Mouse (Mus musculus) right cerebral cortex, postnatal 25 days (tissue): ENCODE data around the gene Rbfox3.

Experiments
- DNase-seq: peaks from one replicate; pipeline ENCODE4 v3.0.0; 2022

The Rbfox3 gene

DNA sequence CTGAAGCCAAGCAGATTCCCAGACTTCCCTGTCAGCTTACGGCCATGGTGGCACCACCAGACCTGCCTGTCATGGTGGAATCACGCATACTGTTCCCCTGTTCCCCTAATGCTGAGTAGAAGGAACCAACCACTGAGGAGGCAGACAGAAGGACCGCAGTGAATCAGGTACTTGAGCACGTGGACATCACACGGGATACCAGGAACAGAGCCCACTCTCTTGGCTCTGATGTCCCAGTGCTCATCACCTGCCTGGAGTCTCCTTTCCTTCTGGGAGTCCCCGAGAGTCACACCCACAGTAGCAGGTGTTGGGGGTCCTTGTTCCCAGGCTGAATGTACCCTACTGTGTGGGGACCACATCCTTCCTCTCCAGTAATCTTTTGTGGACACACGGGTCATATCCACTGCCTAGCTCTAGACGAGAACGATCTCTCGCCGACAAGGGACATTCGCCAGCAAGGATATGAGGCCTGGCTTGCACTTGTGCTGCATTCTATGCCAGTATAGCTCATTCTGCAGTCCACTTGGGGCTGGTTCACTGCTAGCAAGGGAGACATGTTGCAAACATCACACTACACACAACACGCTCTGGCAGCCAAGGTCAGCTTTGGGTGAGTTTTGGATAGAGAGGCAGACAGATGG lies 32.7 kb downstream of the Rbfox3 start:
- DNase-seq, result no peak

DNA sequence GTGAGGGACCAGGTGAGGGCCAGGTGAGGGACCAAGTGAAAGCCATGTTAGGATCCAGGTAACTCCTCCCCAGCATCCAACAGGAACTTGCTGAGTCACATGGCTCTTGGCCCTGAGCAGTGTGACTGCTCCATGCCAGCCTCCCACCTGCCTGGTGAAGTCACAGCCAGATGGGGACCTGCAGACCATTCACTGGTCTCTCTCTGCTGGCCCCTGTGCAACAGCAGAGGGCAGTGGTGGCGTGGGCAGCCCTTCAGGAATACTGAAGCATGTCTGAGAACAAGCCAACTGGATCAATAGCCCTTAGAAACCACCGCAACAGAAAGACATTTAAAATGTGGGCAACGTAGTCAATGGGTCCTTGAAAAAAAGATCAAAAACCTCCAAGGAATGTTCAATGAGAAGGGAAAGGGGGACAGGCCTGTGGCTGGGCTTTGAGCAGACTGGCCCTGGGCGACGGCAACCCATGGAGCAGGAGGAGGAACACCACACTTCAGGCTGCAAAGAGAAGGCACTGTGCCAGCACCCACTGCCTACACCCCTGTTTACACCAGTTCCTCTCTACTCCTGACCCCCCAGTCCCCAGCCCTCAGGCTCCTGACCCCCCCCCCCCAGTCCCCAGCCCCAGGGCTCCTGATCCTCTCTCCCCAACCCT lies 36.0 kb downstream of the Rbfox3 start:
- DNase-seq, result no peak

DNA sequence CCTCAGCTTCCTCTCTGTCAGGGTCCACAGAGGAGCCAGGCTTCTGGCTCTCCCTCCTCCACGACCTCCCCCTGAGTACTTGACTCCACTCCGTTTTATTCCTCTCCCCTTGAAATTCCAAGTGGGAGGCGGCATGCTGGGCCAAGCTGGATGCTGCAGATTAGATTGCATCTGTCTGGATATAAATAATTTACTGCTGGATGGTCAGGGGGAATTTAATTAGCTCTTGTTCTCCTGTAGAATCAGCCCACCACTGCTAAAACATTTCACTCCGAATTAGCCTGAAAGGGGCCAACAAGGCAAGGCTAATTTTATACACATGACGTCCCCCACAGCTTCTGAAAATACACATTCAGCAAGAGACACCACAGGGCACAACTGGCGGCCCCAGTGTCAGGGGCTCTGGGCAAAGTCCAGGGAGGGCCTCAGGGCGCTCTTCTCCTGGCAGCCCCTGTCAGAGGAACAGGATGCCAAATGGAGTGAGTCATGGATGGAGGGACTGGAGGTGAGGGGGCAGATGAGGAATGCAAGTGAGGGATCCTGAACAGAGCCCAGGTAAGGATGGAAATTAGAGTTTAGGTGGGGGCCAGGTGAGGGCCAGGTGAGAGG lies 36.8 kb downstream of the Rbfox3 start:
- no peak for DNase-seq

- DNase-seq, result no peak
Measured at GRCm38 (mm10) chr11:118874022-118874421, 37.4 kb downstream of the Rbfox3 start.

GRCm38 (mm10) chr11:118871527-118871926 lies 39.9 kb downstream of the Rbfox3 start:
- no peak for DNase-seq

DNA sequence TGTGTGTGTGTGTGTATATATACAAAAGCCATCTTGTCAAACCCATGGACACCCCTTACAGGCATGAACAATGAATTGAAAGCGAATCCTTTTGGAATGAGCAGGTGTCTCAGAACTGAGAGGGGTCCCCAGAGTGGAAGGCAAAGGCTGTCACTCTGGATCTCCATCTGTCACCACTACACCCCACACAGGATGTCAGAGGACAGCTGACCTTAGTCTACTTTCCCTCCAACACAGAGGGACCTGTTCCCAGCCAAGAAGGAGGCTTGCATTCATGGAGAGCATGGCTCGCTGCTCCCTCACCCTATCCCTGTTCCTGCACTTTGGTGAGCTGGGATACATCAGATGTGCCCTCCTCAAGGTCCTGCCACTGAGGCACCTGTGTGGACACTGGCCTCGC lies 48.0 kb downstream of the Rbfox3 start:
- DNase-seq, result no peak

DNA sequence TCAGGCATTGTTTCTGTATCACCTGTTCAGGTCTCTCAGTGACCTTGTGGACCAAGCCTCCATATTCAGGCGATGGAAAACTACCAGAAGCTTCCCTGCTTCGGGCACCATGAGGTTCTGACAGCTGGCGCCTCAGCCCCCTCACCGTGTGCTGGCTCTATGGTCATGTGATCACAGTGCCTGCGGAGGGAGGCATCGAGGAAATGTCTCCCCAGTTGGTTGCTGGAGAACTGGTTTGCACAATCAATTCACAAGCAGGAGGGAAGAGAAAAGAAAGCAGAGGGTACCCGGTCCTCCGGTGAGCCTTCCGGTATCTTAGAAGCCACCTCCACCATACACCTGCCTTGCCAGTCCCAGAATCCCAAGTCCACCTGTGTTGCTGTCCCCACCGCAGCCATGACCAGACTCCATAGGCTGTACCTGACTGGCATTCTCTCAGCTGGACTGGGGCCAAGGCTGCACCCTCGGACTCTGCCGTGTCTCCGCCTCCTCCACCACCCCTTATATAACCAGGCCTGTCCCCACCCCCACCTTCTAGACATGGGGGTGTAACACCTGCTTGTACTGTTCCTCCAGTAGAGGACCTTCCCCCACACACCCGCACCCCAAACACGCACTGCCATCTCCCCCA lies 49.5 kb downstream of the Rbfox3 start:
- peak; percentile 73 for DNase-seq

- no peak for DNase-seq
Measured at GRCm38 (mm10) chr11:118861246-118861645, 50.2 kb downstream of the Rbfox3 start.

GRCm38 (mm10) chr11:118860812-118861211 lies 50.6 kb downstream of the Rbfox3 start:
- no peak for DNase-seq

GRCm38 (mm10) chr11:118859839-118860238 lies 51.6 kb downstream of the Rbfox3 start:
- DNase-seq, result no peak

DNA sequence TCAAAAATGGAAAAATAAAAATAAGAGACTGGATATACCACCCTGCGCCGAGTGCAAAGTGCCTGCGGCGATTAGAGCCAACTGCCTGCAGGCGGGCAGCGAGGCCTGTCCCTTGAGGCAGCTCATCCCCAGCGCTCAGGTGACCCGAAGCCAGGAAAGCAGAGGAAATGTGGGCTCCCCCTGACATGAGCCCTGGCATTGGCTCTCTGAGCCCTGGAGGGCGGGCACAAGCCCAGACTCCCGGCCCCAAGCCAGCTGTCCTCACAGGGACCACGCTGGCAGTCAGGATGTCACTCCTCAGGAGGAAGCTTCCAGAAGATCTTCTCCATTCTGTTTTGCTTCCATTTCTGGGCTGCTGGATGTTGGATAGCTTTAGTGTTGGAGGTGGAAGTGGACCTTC lies 53.1 kb downstream of the Rbfox3 start:
- no peak for DNase-seq

DNA sequence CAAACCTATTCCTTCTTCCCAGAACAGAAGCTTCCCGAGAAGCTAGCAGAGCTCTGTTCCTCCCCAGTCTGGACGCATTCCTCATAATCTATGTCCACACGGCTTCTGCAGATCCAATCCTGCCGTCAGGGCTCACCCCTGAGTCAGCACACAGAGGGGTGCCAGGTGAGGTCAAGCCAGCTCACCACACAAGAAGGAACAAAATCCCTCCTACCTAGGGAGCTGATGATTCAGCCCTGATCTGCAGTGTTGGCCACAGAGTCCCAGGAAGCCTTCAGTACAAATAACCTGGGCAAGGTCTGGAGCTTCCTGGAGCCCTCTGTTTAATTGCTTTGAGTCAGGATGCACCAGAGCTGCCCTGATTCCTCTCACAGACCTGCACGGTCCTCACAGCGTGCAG lies 60.0 kb downstream of the Rbfox3 start:
- DNase-seq, result no peak

DNA sequence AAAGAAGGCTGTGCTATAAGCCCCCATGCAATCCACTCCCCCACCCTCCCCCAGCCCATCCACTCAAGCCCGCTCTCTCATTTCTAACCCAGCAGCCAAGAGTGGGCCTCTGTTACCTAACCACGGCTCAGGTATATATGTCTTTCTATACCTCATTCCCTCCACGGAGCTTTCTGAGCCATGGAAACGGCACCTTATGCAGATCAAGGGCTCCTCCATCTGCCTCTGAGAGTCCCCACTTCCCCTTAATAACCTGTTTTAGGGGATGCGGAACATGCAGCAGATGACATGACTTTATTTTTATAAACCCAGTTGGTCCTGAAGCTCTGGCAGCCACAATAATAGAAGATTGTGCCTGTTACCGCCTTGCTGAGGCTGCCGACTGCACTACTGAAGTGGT lies 63.4 kb downstream of the Rbfox3 start:
- DNase-seq, result no peak

DNA sequence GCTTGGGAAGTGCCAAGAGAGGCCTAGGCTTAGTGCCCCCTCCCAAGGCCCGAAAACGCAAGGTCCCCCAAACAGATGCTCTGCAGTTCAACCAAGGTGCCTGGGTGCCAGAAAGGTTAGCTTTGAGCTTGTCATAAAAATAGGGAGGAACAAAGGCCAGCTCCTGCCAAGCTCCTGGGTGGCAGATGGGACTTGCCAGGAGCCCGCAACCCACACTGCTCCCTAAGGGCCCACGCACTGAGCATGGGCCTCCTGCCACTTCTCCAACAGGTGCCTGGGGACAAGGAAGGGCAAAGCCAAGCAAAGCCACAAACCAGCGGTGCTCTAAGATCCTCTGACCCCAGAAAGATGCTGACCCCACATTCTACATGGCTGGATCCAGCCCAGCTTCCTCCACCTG lies 70.4 kb downstream of the Rbfox3 start:
- no peak for DNase-seq

GRCm38 (mm10) chr11:118838167-118838566 lies 73.2 kb downstream of the Rbfox3 start:
- DNase-seq, result no peak

DNA sequence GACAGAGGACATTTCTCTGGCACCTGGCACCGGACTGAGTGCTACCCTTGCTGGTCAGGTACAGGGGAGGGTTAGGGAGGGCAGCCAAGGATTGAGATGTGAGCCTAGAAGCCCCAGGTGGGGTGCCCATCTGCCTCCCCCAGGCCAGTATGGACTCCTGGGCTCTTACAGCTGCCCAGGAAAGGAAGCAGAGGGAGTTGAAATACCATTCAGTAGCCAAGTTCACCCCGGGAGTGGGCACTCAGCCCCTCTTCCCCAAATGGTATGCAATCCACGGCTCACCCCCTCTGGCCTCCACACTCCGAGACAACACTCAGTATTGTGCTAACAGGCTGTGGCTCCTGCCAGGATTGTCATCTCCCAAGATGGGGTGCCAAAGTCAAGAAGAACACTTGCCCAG lies 74.5 kb downstream of the Rbfox3 start:
- no peak for DNase-seq

DNA sequence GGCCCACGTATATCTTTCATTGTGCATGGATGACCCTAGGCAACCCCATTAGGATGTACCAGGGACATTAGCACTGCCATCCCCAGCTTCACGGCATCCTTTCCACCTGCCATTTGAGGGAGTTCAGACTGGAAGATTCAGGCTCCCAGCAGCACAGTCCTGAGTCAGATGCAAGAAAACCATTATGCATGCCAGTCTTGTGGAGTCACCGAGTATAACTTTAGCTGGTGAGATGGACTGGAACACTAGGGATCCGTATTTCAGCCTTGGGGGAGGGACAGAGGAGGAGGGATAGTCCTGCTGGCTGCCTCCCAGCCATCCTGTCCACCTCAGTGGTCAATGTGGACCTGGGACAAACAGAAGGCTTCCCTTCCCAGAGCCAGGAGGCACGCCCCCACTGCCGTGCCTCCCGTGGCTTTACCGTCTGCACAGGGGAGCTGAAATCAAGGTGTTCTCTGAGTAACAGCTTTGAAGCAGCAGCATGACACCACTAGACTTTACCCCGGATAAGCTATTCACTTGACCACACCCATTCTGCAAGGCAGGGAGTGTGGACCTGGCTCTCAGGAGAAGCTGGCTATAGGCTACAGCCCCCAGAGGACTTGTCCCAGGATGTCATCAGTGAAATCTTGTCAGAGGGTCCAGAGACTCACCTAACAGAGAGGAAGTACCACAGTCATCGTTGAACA lies 78.5 kb downstream of the Rbfox3 start:
- DNase-seq, result no peak

DNA sequence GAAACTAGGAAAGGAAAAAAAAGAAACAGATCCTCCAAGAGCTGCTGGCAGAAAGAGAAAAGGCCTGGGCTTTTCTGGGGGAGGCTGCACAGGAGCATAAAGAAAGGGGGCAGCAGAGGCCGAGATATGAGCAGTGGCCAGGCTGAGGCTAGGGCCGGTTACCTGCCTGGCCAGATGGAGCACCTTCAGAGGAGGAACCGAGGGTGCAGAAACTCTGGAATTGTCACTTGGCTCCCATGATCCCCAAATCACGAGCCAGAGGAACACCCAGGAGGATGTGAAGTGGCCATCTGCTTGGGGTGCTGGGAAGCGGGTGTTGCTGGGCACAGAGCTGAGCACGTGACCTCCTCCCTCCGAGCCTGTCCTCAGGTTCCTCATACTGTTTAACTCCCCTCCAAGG lies 79.7 kb downstream of the Rbfox3 start:
- DNase-seq, result no peak

GRCm38 (mm10) chr11:118825280-118826094 lies 85.9 kb downstream of the Rbfox3 start:
- no peak for DNase-seq

- no peak for DNase-seq
Measured at GRCm38 (mm10) chr11:118821353-118821752, 90.0 kb downstream of the Rbfox3 start.

DNA sequence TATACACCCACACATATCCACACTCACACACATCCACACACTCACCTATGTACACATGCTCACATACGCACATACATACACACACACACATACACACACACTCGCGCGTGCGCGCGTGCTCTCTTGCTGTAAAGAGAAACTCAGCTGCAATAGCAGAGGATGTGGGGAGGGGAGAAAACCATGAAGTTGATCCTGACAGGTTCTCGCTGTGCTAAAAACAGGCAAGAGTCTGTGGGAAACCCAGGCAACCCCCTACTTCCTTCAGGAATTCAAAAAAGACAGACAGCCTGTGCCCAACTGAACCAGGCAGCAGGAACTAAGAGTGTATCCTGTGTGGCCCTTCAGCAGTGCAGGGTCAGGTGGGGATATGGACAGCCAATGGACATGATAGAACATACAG lies 92.9 kb downstream of the Rbfox3 start:
- DNase-seq, result no peak

DNA sequence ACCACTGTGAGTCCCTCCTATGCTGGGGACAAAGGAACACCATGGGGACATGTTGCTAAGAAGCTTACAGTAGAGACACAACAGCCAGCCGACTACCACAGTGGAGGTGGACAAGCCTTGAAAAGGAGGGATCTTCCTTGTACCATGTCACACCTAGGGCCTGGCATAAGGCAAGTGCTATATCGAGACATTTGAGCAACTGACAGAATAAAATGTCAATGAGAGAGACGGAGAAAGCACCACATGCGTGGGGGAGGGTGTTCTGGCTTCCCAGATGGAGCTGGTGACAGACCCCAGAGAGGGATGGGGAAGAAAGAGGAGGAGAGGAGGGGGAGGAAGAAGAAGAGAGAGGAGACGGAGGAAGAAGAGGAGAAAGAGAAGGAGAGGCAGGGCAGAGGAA lies 96.3 kb downstream of the Rbfox3 start:
- no peak for DNase-seq

DNA sequence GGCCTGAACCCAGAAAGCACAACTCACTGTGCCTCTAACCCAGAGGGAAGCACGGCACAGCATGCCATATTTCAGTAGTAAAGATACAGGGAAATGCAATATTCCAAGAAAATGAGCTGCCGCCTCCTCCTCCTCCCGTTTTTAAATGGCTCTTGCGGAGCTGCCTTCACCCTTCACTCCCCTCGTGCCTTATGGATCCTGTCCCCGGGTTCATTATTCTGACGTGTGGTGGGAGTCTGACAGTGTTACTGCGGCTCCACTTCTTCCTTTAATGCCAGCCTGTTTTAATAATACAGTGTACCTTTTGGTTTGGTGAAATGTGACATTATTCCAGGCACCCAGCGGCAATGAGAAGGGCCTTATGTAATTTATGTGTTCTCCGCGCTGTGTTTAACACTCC lies 97.5 kb downstream of the Rbfox3 start:
- DNase-seq, result peak; percentile 46
